Mouse (Mus musculus) liver, embryonic 12.5 days (tissue): ENCODE results near the gene Camkmt. TPM values are rescaled to one million over a fixed set of nuclear protein-coding genes. Genes with fewer than 3 reads are reported as not detected.

Experiments used
- ATAC-seq: fragments of 200-750 bp; cut with Nextera tagmentation; 2 replicates; pipeline ENCODE4 v1.8.0; 2017; ENCODE audit warnings: moderate number of reproducible peaks, mild to moderate bottlenecking, moderate library complexity
- H3K27ac ChIP-seq: fragments of 300-500 bp; sonication (generic); 2 replicates; pipeline ENCODE4 v1.5.1; 2016; ENCODE audit warnings: mild to moderate bottlenecking
- H3K27me3 ChIP-seq: fragments of 300-500 bp; sonication (generic); replicated peaks from 2 replicates; pipeline ENCODE4 v1.6.1; 2016; ENCODE audit warnings: mild to moderate bottlenecking, moderate library complexity
- H3K36me3 ChIP-seq: fragments of 300-500 bp; sonication (generic); 2 replicates; pipeline ENCODE4 v1.6.1; 2016; ENCODE audit warnings: mild to moderate bottlenecking, moderate library complexity
- H3K4me1 ChIP-seq: fragments of 300-500 bp; sonication (generic); 2 replicates; pipeline ENCODE4 v1.6.1; 2016
- H3K4me2 ChIP-seq: fragments of 300-500 bp; sonication (generic); 2 replicates; pipeline ENCODE4 v1.6.1; 2016; ENCODE audit warnings: mild to moderate bottlenecking, moderate library complexity
- H3K4me3 ChIP-seq: fragments of 300-500 bp; sonication (generic); 2 replicates; pipeline ENCODE4 v1.5.1; 2016; ENCODE audit warnings: mild to moderate bottlenecking, moderate library complexity
- H3K9ac ChIP-seq: fragments of 300-500 bp; sonication (generic); 2 replicates; pipeline ENCODE4 v1.6.1; 2016; ENCODE audit warnings: mild to moderate bottlenecking, moderate library complexity
- H3K9me3 ChIP-seq: fragments of 300-500 bp; sonication (generic); replicated peaks from 2 replicates; pipeline ENCODE4 v1.6.1; 2016; ENCODE audit warnings: mild to moderate bottlenecking, moderate library complexity
- WGBS: fragments of 180-500 bp; shearing (Covaris S2); methylation state at CpG from one replicate; pipeline ENCODE4 v1.1.7; 2016; ENCODE audit not compliant: insufficient replicate concordance; 5-methylcytosine and 5-hydroxymethylcytosine counted together
- polyA plus RNA-seq: library from polyadenylated mRNA; unstranded; fragments of >200 nt; fragmentation: Nextera tagmentation; extraction: Ambion mirVana; gene quantifications from 2 replicates; pipeline ENCODE4 v1.2.1, GENCODE M21; 2016

Gene Camkmt
- polyA plus RNA-seq, 1 experiment from 2014 or later, result 4.4 TPM

GRCm38 (mm10) chr17:85454419-85454983 is 364.1 kb downstream of the Camkmt start:
- ATAC-seq, result no peak
- Histone ChIP-seq H3K4me1 (no peaks in the 10 kb centered on the region), H3K9ac (no peak overlapping the region), H3K4me3 (no peak overlapping the region), H3K27ac (no peak overlapping the region), H3K4me2 (peak overlapping the region; percentile 28), H3K27me3 (peaks cover 82% of the 10 kb centered on the region), H3K36me3 (no peaks in the 10 kb centered on the region), H3K9me3 (no peaks in the 10 kb centered on the region)
- WGBS, result 4% methylated on average over 23 of the region's 23 CpGs

DNA sequence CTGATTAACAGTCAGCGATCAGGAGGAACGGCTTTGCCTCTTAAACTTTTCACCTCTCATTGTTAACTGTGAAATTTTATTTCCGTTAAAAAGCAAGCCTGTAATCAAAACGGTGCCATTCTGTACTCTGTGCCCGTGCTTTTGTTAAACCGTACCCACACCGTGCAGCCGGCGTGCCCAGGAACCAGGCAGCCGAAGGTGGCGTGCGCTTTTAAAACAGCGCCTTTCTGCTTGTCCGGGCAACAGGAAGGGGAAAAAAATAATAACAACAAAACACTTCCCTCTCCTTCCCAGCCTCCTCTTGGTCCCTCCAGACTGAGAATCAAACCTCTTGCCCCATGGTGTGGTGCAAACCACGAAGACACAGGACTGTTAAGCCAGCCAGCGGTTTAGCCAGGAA is 364.7 kb downstream of the Camkmt start:
- ATAC-seq, result no peak

GRCm38 (mm10) chr17:85458075-85458474 is 367.7 kb downstream of the Camkmt start:
- Histone ChIP-seq H3K9me3 (no peaks in the 10 kb centered on the region), H3K4me3 (no peak overlapping the region), H3K4me2 (0 out of 2 replicates have a peak overlapping the region, but pooled peaks have one; percentile 32), H3K27ac (no peak overlapping the region), H3K27me3 (peaks cover 95% of the 10 kb centered on the region), H3K4me1 (no peaks in the 10 kb centered on the region), H3K36me3 (no peaks in the 10 kb centered on the region), H3K9ac (no peak overlapping the region)
- WGBS, result 5% methylated on average over 14 of the region's 14 CpGs
- ATAC-seq, result no peak

More for the DNA sequence above, 364.7 kb downstream of the Camkmt start:
- Histone ChIP-seq H3K4me1 (no peaks in the 10 kb centered on the region), H3K36me3 (no peaks in the 10 kb centered on the region), H3K4me2 (no peak overlapping the region), H3K9me3 (no peaks in the 10 kb centered on the region), H3K27me3 (peaks cover 86% of the 10 kb centered on the region), H3K27ac (no peak overlapping the region), H3K9ac (no peak overlapping the region), H3K4me3 (no peak overlapping the region)
- 2% methylated on average over 16 of the region's 16 CpGs for WGBS

- Histone ChIP-seq H3K4me3 (no peak overlapping the region), H3K27ac (no peak overlapping the region), H3K9me3 (no peaks in the 10 kb centered on the region), H3K4me2 (no peak overlapping the region), H3K4me1 (no peaks in the 10 kb centered on the region), H3K9ac (no peak overlapping the region), H3K36me3 (no peaks in the 10 kb centered on the region), H3K27me3 (peaks cover 95% of the 10 kb centered on the region)
- ATAC-seq, result no peak
- 16% methylated on average over 9 of the region's 9 CpGs for WGBS
These were observed 368.2 kb downstream of the Camkmt start for GRCm38 (mm10) chr17:85458589-85458988.

GRCm38 (mm10) chr17:85461577-85461976 is 371.2 kb downstream of the Camkmt start:
- no peak overlapping the region for H3K4me2 ChIP-seq
- peaks cover 95% of the 10 kb centered on the region for H3K27me3 ChIP-seq
- ATAC-seq, result no peak
- no peak overlapping the region for H3K4me3 ChIP-seq
- no peak overlapping the region for H3K9ac ChIP-seq
- no peaks in the 10 kb centered on the region for H3K36me3 ChIP-seq
- H3K27ac ChIP-seq, result no peak overlapping the region
- no peaks in the 10 kb centered on the region for H3K4me1 ChIP-seq
- 37% methylated on average over 3 of the region's 3 CpGs for WGBS
- H3K9me3 ChIP-seq, result no peaks in the 10 kb centered on the region

- ATAC-seq, result no peak
- Histone ChIP-seq H3K4me3 (no peak overlapping the region), H3K9ac (no peak overlapping the region), H3K4me1 (no peaks in the 10 kb centered on the region), H3K4me2 (no peak overlapping the region), H3K36me3 (no peaks in the 10 kb centered on the region), H3K9me3 (no peaks in the 10 kb centered on the region), H3K27me3 (peaks cover 96% of the 10 kb centered on the region), H3K27ac (no peak overlapping the region)
- 19% methylated on average over 22 of the region's 22 CpGs for WGBS
These were observed 373.4 kb downstream of the Camkmt start for GRCm38 (mm10) chr17:85463497-85464392.

GRCm38 (mm10) chr17:85464466-85465411 is 374.4 kb downstream of the Camkmt start:
- 4% methylated on average over 40 of the region's 40 CpGs for WGBS
- Histone ChIP-seq H3K27me3 (peaks cover 94% of the 10 kb centered on the region), H3K27ac (no peak overlapping the region), H3K4me1 (no peaks in the 10 kb centered on the region), H3K4me2 (peak overlapping the region; percentile 1; the same call in 1 of the 2 replicates), H3K9me3 (no peaks in the 10 kb centered on the region), H3K9ac (no peak overlapping the region), H3K4me3 (no peak overlapping the region), H3K36me3 (no peaks in the 10 kb centered on the region)
- no peak for ATAC-seq

DNA sequence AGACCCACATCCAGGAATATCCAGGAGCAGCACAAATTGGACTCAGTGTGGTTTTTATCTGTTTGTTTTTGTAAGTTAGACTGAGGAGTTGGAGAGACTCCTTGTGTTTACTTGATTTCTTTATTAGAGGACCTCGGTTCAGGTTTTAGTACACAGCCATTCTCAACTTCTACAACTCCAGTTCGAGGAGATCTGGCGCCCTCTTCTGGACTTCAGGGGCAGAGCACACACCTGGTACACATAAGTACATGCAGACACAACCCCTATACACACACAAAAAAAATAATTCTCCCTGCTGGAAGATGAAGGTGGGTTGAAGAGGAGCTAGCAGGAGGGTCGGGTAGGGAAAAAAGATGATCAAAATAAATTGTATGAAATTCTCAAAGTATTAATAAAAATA is 379.4 kb downstream of the Camkmt start:
- Histone ChIP-seq H3K27ac (no peak overlapping the region), H3K4me1 (no peaks in the 10 kb centered on the region), H3K4me2 (no peak overlapping the region), H3K4me3 (no peak overlapping the region), H3K27me3 (peaks cover 94% of the 10 kb centered on the region), H3K36me3 (no peaks in the 10 kb centered on the region), H3K9ac (no peak overlapping the region), H3K9me3 (no peaks in the 10 kb centered on the region)
- no peak for ATAC-seq
- 50% methylated on average over 4 of the region's 4 CpGs for WGBS

DNA sequence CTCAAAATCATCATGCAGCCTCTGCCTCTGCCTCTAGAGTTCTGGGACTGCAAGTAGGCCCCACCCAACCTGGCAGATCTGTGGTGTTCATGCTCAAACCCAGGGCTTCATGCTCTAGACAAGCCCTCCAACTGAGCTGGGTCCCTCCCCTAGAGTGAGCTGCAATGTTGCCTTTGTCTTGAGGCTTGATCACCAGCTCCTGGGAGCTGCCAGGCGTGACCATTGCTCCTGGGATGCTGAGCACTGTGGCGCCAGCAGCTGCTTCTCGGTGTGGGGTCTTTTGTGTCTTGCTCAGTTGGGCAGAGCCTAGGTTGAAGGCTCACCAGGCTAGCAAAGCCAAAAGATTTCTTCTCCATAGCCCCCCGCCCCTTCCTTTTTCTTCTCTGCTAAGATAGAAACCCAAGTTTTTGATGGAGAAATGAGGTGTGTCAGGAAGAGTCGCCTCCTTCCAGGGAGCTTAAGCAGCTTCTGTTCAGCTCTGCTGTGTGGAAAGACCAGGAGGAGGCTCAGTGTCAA is 382.4 kb downstream of the Camkmt start:
- no peaks in the 10 kb centered on the region for H3K36me3 ChIP-seq
- no peaks in the 10 kb centered on the region for H3K4me1 ChIP-seq
- no peak overlapping the region for H3K27ac ChIP-seq
- no peak overlapping the region for H3K4me2 ChIP-seq
- H3K9me3 ChIP-seq, result no peaks in the 10 kb centered on the region
- no peak overlapping the region for H3K4me3 ChIP-seq
- H3K27me3 ChIP-seq, result peaks cover 85% of the 10 kb centered on the region
- ATAC-seq, result no peak
- no peak overlapping the region for H3K9ac ChIP-seq
- WGBS, result 6% methylated on average over 5 of the region's 5 CpGs

GRCm38 (mm10) chr17:85473217-85473616 is 382.9 kb downstream of the Camkmt start:
- no peak overlapping the region for H3K9ac ChIP-seq
- H3K27ac ChIP-seq, result no peak overlapping the region
- WGBS, result 11% methylated on average over 16 of the region's 16 CpGs
- H3K27me3 ChIP-seq, result peaks cover 80% of the 10 kb centered on the region
- no peaks in the 10 kb centered on the region for H3K4me1 ChIP-seq
- ATAC-seq, result no peak
- H3K4me2 ChIP-seq, result no peak overlapping the region
- no peaks in the 10 kb centered on the region for H3K36me3 ChIP-seq
- no peaks in the 10 kb centered on the region for H3K9me3 ChIP-seq
- no peak overlapping the region for H3K4me3 ChIP-seq

DNA sequence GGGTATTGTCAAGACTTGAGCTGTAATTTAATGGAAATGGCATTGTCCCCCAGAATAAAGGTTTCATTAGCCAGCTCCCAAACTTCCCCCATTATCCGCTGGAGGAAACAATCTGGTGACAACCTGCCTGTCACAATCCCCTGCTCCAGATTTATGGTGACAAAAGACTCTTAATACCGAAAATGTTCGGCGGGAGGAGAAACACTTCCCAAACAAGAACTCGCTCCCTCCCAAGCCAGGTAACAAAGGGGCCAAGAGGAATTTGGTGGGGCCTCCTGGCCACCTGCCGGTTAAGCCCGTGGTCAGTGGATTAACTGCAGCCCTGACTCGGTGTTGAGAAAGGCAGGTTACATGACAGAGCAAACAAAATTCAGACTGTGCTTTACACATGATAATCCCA is 383.5 kb downstream of the Camkmt start:
- H3K9me3 ChIP-seq, result no peaks in the 10 kb centered on the region
- H3K4me2 ChIP-seq, result no peak overlapping the region
- H3K36me3 ChIP-seq, result no peaks in the 10 kb centered on the region
- H3K27me3 ChIP-seq, result peaks cover 73% of the 10 kb centered on the region
- no peak overlapping the region for H3K27ac ChIP-seq
- no peak overlapping the region for H3K4me3 ChIP-seq
- ATAC-seq, result no peak
- H3K9ac ChIP-seq, result no peak overlapping the region
- H3K4me1 ChIP-seq, result no peaks in the 10 kb centered on the region
- WGBS, result 9% methylated on average over 8 of the region's 8 CpGs
